Mouse (Mus musculus) midbrain, embryonic 12.5 days (tissue): Measurements from ENCODE around the gene Tpsg1. TPM values are rescaled to one million over a fixed set of nuclear protein-coding genes. Genes with fewer than 3 reads are reported as not detected.

ENCODE experiments used
- polyA plus RNA-seq: library from polyadenylated mRNA; unstranded; fragments of >200 nt; fragmentation: Nextera tagmentation; extraction: Ambion mirVana; gene quantifications from 2 replicates; pipeline ENCODE4 v1.2.1, GENCODE M21; 2016

Gene Tpsg1
- polyA plus RNA-seq, 1 experiment from 2014 or later: 0.22 TPM

Other genes starting within 250 kb of the Tpsg1 start
- gene Ptx4, start 248.5 kb upstream of the Tpsg1 start, polyA plus RNA-seq: not detected in 2 replicates
- gene Clcn7, start 235.9 kb upstream of the Tpsg1 start, polyA plus RNA-seq: 26.8 and 28.7 TPM in 2 replicates
- not detected in 2 replicates for gene Ccdc154, start 206.8 kb upstream of the Tpsg1 start, polyA plus RNA-seq
- not detected in 2 replicates for gene Gm38655, start 193.8 kb upstream of the Tpsg1 start, polyA plus RNA-seq
- gene BC003965, start 184.7 kb upstream of the Tpsg1 start, polyA plus RNA-seq: 33.4 and 33.6 TPM in 2 replicates
- 10.0 and 10.9 TPM in 2 replicates for gene Unkl, start 180.9 kb upstream of the Tpsg1 start, polyA plus RNA-seq
- 66.8 and 68.4 TPM in 2 replicates for gene Gnptg, start 129.1 kb upstream of the Tpsg1 start, polyA plus RNA-seq
- gene Tsr3, start 129.1 kb upstream of the Tpsg1 start, polyA plus RNA-seq: 67.2 and 67.7 TPM in 2 replicates
- 4.2 and 4.6 TPM in 2 replicates for gene Baiap3, start 112.9 kb upstream of the Tpsg1 start, polyA plus RNA-seq
- 818 and 823 TPM in 2 replicates for gene Ube2i, start 94.7 kb upstream of the Tpsg1 start, polyA plus RNA-seq
- not detected in 2 replicates for gene Prss34, start 70.9 kb upstream of the Tpsg1 start, polyA plus RNA-seq
- not detected in 2 replicates for gene Prss28, start 60.6 kb upstream of the Tpsg1 start, polyA plus RNA-seq
- gene Prss29, start 50.6 kb upstream of the Tpsg1 start, polyA plus RNA-seq: not detected in 2 replicates
- gene Tpsab1, start 23.7 kb upstream of the Tpsg1 start, polyA plus RNA-seq: not detected in 2 replicates
- not detected in 2 replicates for gene Tpsb2, start 3.0 kb upstream of the Tpsg1 start, polyA plus RNA-seq
- 9.7 and 10.4 TPM in 2 replicates for gene Cacna1h, start 64.5 kb downstream of the Tpsg1 start, polyA plus RNA-seq
- 0.14 and 0.22 TPM in 2 replicates for gene Tekt4, start 85.3 kb downstream of the Tpsg1 start, polyA plus RNA-seq
- 0.11 TPM in 1 of 2 replicates, not detected in the other for gene Sstr5, start 128.0 kb downstream of the Tpsg1 start, polyA plus RNA-seq
- gene Sox8, start 201.4 kb downstream of the Tpsg1 start, polyA plus RNA-seq: 3.2 and 4.7 TPM in 2 replicates
- gene Lmf1, start 209.8 kb downstream of the Tpsg1 start, polyA plus RNA-seq: 20.5 and 21.5 TPM in 2 replicates